Mouse (Mus musculus): Measurements from ENCODE around the gene Cmpk2.
"Not testable (repeated sequence)": the region's sequence is repeated elsewhere in the genome, so short reads cannot be mapped to it uniquely, and the experiment has no call there.

Gene Cmpk2

DNA sequence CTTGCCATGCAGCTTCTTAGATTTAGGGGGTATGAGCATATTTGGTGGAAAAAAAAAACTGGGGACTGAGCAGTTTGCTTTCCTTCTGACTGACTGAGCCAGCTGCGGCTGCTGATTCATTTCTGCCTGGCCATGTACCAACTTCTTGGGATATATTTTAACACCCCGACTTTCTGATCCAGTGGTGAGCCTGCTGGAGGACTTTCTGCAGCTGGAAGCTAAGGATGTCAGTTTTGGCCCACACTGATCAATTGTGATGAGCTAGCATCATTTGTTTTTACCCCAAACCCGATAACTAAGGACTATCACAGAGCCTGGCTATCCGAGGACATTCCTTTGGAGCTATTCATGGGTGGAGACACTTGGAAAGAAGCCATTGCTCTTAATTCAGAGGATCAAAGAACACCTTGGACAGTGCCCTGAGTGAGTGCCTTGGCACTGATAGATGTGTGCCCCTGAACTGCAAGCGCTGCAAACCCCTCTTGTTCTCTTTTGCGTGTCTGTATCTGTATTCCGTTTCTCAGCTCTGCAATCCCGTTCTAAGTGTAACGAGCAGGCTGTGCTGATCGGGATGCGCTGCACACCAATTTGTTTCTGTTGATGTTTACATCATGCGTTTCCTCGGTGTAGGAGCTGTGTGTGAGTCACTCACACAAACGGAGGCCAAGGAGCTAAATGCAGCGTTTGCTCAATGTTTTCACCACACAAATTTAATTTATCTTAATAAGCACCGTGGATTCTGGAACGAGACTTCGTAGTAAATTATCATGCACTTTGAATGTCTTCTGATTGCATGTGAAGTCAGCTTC, 9.4 kb downstream of the Cmpk2 start:
- DNase-seq (ENCODE audit: extremely low read depth, low read depth, low spot score): no peak

DNA sequence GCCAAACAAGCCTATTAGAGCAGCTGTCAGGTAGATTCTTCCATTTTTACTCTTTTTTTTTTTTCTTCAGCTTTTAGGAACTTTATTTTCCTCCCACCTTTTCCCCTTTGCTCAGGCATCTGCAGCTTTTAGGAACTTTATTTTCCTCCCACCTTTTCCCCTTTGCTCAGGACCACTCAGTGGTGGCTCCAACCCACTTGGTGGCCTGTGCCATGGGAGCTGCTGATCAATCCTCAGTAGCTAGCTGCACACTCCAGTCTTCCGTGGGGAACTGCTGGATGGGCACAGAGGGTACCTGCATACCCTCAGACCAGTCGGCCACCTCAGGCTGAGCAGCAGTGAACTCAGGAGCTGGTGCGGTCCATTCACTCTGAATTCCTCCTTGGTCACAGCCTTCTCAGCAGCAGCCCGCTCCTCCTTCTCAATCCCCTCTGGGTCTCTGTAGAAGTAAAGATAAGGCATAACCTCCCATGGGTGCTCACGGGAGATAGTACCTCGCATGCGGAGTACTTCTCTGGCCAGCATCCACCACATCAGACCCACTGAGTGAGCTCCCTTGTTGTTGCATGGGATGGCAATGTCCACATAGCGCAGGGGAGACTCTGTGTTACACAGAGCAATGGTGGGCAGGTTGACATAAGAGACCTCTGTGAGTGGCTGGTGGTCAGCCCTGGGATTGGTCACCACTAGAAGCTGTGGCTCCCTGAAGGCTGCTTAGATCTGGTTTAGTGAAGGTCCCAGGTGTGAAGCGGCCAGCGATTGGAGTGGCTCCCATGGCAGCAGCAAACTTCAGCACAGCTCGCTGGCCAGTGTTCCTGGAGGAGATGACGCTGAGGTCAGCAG, 17.0 kb downstream of the Cmpk2 start:
- DNase-seq (ENCODE audit: extremely low read depth, low read depth, low spot score): not testable (repeated sequence)

DNA sequence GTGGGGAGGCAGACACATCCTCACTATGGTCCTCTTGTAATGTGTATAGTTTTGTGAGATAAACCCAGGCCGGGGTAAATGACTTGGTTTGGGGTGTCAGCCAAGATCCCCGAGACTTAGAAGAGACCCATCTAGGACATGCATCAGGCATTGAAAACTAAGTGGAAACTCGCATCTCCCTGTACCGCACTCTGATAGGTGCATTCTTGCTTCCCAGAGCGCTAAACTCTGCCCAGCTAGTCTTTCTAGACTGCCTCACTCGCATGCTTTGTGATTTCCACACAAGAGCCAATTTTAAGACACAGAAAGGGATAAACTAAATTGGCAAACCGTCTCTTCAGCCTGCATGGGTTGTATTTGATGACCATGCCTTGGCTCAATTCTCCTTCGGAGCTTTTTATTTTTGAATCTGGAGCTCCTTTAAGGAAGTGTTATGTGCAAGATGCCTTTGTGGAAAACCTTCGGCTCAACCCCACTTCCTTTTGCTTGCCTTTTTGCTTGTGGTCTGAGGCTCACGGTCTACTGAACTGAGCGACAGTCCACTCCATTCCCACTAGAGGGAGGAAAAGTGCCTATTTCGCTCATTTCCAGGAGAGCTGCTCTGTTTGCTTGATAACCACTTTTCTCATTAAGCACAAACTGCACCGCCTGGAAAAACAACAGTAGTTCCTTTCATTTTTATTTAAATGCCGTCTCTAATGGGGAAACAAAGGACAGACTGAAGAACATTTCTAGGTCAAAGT, 19.0 kb downstream of the Cmpk2 start:
- DNase-seq (ENCODE audit: extremely low read depth, low read depth, low spot score): no peak

DNA sequence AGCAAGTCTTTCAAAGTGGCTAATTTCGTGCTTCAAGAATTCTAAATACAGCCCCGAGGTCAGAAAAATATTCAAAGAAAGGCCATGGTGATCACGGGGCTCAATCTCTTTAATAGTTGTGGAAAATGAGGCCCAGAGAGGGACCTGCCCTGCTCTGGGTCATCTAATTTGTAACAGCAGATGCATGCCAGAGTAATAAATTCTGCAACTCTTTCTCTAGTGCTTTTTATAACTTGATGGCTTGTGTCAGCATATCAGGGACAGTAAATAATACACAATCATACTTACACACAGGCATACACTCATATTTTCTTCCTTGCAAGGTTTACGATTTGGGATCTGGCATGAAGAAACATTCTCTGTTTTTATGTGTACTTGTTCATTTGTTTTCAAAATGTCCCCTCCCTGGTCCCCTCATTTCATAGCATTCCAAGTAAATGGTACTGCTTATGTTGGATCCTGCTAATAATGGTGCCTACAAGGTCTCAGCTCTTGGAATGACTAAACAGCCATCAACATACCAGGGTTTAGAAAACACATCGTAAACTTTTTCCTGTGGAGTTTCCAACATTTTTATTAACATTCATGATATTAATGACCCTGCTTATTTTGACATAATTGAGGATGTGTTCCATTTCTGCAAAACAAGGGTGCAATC, 19.7 kb downstream of the Cmpk2 start:
- DNase-seq (ENCODE audit: extremely low read depth, low read depth, low spot score): no peak

DNA sequence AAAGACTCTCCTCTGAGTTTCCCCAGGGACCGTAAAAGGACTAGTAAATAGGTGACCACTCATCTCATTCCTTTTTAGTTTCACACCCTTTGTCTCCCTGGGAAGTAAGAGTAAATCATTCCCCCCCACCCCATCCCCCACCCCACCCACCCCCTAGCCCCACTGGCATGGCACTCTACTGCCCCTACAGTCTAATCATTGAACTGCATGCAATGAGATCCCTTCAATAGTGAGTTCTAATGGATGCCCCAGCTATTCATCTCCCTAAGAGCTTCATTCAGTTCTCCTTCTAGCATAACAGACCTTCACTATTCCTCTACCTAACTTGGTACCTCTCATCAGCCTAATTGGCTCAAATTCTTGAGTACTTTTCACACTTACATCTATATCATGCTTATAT, 20.9 kb downstream of the Cmpk2 start:
- DNase-seq (ENCODE audit: extremely low read depth, low read depth, low spot score): no peak

DNA sequence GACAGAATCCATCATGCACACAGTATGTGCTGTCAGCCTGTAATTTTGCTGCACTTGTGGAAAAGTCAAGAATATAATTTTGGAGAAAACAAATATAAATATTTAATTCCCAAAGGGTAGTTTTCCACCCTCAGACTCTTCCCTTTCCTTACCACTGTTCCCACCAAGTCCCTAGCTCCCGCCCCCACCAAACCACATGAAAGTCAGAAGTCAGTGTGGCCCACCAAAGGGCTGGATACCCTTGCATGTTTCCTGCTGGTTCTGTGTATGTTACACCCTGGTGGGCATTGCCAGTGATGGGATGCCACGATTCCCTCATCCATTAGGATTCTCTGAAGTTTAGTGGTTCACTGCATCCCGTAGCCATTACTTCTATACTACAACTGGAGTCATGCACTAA, 32.0 kb downstream of the Cmpk2 start:
- DNase-seq (ENCODE audit: extremely low read depth, low read depth, low spot score): no peak

DNA sequence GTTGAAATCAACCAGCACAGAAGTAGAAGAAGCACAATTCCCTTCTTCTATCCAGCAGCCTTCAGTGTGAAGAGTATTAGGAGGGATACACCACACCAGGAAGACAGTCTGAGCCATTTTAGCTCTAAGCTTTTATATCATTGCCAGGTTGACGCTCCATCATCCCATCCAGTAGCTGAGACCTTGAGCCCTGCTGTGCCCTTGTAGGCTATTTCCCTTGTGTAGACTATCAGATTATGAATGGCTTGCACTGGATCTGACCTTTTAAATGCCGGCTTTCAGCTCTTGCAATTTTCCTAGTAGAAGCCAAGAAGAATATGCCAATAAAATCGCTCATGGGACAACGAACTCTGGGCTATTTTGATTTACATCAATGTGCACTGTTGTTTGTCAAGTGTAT, 42.0 kb downstream of the Cmpk2 start:
- DNase-seq (ENCODE audit: extremely low read depth, low read depth, low spot score): no peak

DNA sequence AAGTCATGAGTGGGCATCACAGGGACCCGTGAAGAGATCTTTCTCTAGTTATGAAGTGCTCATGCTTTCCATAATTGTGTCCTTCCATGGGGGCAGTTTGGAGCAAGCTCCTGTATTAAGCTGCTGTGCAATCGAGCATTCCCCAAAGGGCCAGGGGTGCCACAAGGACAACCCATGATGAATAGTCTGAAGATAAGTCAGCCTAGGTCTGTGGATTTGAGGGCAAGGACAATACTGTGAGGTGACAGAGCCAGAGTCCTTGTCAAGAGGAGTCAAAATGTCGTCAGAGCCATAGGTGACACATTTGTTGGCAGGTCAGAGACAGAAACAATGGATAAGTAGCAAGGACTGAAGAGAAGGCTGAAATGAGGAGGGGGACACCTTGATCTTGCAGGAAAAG, 49.2 kb downstream of the Cmpk2 start:
- no peak for DNase-seq (ENCODE audit: extremely low read depth, low read depth, low spot score)

DNA sequence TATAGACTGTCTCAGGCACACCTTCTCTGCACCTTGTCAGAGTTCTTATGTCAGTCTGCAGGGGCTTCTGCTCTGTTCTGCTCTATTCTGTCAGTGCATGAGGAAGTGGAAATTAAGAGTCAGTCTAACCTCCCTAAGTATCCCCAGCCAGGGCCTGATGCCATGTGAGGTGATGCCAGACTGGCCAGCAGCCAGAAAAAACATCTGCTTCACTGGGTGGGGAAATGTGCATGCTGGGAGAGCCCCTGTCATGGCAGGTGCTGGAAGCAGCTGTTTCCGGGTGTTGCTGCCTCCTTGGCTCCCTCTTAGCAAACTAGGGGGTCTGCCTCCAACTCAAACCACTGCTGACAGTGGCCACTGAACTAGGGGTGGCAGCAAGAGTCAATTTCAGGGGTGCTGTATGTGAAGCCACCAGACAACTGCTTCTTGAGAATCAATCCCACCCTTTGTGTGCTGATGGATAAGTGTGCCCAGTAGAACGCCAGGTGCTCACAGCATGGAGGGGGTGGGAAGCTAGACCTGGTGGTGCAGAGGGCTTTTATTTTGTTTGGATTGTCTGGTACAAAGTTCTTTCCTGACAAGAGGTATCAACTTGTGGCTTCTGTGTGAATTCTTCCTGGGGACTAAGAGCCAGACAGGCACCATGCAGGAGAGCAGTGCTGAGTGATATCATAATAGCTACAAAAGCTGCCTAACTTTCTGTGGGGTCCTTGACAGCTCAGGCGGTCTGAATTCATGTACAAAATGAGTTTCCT, 56.1 kb downstream of the Cmpk2 start:
- DNase-seq (ENCODE audit: extremely low read depth, low read depth, low spot score): no peak

DNA sequence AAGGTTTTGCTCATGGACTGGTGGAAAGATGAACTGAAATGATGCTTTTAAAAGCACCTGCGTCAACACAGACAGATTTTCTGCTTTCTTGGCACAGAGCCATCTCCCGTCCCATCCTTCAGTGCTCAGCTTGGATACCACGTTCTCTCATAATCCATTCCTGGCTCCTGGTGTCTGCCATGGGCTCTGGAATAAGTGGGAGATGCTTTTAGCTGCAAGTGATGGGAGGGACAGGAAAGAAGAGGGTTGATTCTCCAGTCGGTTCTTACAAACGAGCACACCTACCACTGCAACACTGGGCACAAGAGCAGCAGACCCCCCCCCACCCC, 56.7 kb downstream of the Cmpk2 start:
- DNase-seq (ENCODE audit: extremely low read depth, low read depth, low spot score): no peak
